Mouse (Mus musculus) neural tube, embryonic 11.5 days (tissue): Measurements from ENCODE around the gene Kif5a. TPM values are rescaled to one million over a fixed set of nuclear protein-coding genes. Genes with fewer than 3 reads are reported as not detected.

Source experiments
- ATAC-seq: fragments of 200-750 bp; cut with Nextera tagmentation; 2 replicates; pipeline ENCODE4 v1.8.0; 2017; ENCODE audit warnings: moderate number of reproducible peaks, mild to moderate bottlenecking, moderate TSS enrichment, moderate library complexity; ENCODE audit not compliant: insufficient read depth, low FRiP score, low TSS enrichment
- DNase-seq: peaks from one replicate; pipeline ENCODE4 v3.0.0-alpha.2; 2015; ENCODE audit warnings: low spot score
- H3K27ac ChIP-seq: fragments of 300-500 bp; sonication (generic); 2 replicates; pipeline ENCODE4 v1.5.1; 2014; ENCODE audit warnings: low read depth, mild to moderate bottlenecking, low read length
- H3K27me3 ChIP-seq: fragments of 300-500 bp; sonication (generic); 2 replicates; pipeline ENCODE4 v1.6.1; 2014; ENCODE audit warnings: mild to moderate bottlenecking, low read length, mixed read lengths; ENCODE audit not compliant: control insufficient read depth, insufficient read depth
- H3K36me3 ChIP-seq: fragments of 300-500 bp; sonication (generic); 2 replicates; pipeline ENCODE4 v1.6.1; 2014; ENCODE audit warnings: mild to moderate bottlenecking, low read length, moderate library complexity, mixed read lengths; ENCODE audit not compliant: control insufficient read depth, insufficient read depth
- H3K4me1 ChIP-seq: fragments of 300-500 bp; sonication (generic); 2 replicates; pipeline ENCODE4 v1.6.1; 2014; ENCODE audit warnings: low read length, mixed read lengths; ENCODE audit not compliant: control insufficient read depth, insufficient read depth
- H3K4me2 ChIP-seq: fragments of 300-500 bp; sonication (generic); 2 replicates; pipeline ENCODE4 v1.6.1; 2014; ENCODE audit warnings: low read depth, mild to moderate bottlenecking, moderate library complexity
- H3K4me3 ChIP-seq: fragments of 300-500 bp; sonication (generic); 2 replicates; pipeline ENCODE4 v1.5.1; 2014; ENCODE audit warnings: low read depth, low read length
- H3K9ac ChIP-seq: fragments of 300-500 bp; sonication (generic); 2 replicates; pipeline ENCODE4 v1.6.1; 2014; ENCODE audit warnings: mild to moderate bottlenecking, low read length
- H3K9me3 ChIP-seq: fragments of 300-500 bp; sonication (generic); 2 replicates; pipeline ENCODE4 v1.6.1; 2016; ENCODE audit warnings: low read length; ENCODE audit not compliant: control insufficient read depth
- WGBS: fragments of 180-500 bp; shearing (Covaris S2); extraction: QIAGEN DNeasy Blood & Tissue Kit; methylation state at CpG from one replicate; pipeline ENCODE4 v1.1.7; 2014; 5-methylcytosine and 5-hydroxymethylcytosine counted together
- polyA plus RNA-seq: library from polyadenylated mRNA; unstranded; fragments of >200 nt; fragmentation: Nextera tagmentation; extraction: Ambion mirVana; gene quantifications from 2 replicates; pipeline ENCODE4 v1.2.1, GENCODE M21; 2014

The Kif5a gene
- polyA plus RNA-seq, 1 experiment from 2014 or later, result 51.0 TPM

DNA sequence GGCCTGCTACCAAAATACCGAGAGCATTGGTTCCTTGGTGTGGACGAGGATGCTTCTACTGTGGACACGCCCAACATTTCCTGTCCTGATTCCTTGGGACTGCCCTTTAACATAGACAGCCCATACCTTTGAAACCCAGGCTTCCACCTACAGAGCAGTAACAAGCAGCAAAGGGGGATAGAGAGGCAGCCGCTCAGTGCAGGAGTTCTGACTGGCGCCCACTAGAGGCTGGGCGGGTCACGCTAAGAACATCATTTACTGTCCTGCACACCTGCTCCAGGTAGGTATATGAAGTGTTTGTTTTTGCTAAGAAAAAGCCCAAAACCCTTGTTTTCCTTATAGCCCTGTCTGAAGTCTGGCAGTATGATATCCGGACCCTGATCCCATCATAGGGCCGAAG is 30.0 kb downstream of the Kif5a start:
- Histone ChIP-seq H3K9ac (no peak overlapping the region), H3K36me3 (no peaks in the 10 kb centered on the region; the same call in 1 of the 2 replicates), H3K9me3 (no peaks in the 10 kb centered on the region), H3K4me3 (no peak overlapping the region), H3K27me3 (no peaks in the 10 kb centered on the region), H3K4me2 (no peak overlapping the region), H3K4me1 (no peaks in the 10 kb centered on the region), H3K27ac (no peak overlapping the region)
- DNase-seq (no peak), ATAC-seq (no peak)
- WGBS, result 82% methylated on average over 9 of the region's 9 CpGs

DNA sequence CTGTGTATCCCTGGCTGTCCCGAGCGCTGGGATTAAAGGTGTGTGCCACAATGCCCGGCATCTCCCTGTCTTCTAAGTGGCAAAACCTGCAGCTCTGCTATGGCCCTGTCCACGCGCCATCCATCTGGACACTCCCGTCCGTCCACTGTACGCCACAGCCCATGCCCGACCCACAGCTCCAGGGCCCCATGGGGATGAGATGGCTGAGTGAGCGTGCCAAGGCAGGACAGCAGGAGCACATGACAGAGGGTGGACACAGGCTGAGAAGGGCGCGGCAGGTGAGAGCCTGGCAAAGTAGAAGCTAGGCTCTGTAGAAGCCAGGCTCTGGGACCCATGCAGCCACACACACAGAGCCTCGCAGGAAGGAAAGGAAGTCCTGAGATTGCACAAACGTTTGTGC is 31.4 kb downstream of the Kif5a start:
- no peak overlapping the region for H3K4me2 ChIP-seq
- no peaks in the 10 kb centered on the region for H3K9me3 ChIP-seq
- H3K36me3 ChIP-seq, result no peaks in the 10 kb centered on the region; the same call in 1 of the 2 replicates
- ATAC-seq, result no peak
- H3K4me1 ChIP-seq, result no peaks in the 10 kb centered on the region
- H3K4me3 ChIP-seq, result no peak overlapping the region
- H3K9ac ChIP-seq, result no peak overlapping the region
- H3K27me3 ChIP-seq, result no peaks in the 10 kb centered on the region
- no peak overlapping the region for H3K27ac ChIP-seq
- no peak for DNase-seq
- WGBS, result 90% methylated on average over 14 of the region's 14 CpGs

DNA sequence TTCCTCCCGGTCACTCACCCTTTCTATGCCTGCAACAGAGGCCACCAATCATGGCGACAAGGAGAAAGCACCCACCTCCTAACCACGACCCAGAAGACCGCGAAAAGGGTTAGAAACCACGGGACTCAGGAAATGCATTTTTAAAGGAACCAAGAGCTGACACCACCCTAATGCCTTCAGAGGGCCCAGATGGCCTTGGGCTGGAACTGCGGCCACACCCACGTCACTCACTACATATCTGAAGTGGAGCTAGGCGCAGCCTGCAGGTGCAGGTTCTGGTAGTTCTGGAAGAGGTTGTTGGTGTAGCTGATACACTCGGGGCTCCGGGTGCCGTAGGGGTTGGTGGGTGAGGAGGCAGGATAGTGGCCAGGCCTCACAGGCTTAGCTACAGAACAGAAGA is 32.5 kb downstream of the Kif5a start:
- 88% methylated on average over 12 of the region's 12 CpGs for WGBS
- H3K36me3 ChIP-seq, result no peaks in the 10 kb centered on the region; the same call in 1 of the 2 replicates

DNA sequence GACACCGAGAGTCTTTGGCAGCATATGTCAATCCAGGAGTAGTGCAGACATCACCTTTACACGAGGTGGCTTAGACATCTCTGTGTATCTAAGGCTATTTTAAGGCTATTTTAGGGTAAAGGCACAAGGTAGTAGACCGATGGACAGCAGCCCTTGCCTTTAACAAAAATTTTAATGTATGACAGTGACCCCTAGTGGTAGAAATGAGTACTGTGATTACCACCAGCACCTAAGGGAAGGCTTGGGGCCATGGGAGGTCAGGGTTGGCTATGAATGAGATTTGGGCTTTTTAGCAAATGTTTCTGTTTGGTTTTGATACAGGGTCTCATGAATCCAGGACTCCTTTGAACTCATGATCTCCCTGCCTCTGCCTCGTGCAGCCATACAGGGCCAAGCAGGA is 34.3 kb downstream of the Kif5a start:
- no peak overlapping the region for H3K9ac ChIP-seq
- 25% methylated on average over 4 of the region's 4 CpGs for WGBS
- H3K4me1 ChIP-seq, result no peaks in the 10 kb centered on the region
- H3K27me3 ChIP-seq, result no peaks in the 10 kb centered on the region
- no peak overlapping the region for H3K27ac ChIP-seq
- H3K9me3 ChIP-seq, result no peaks in the 10 kb centered on the region
- no peak overlapping the region for H3K4me3 ChIP-seq
- no peaks in the 10 kb centered on the region; the same call in 1 of the 2 replicates for H3K36me3 ChIP-seq
- DNase-seq (peak; percentile 59), ATAC-seq (no peak)
- no peak overlapping the region for H3K4me2 ChIP-seq

More for the DNA sequence above, 32.5 kb downstream of the Kif5a start:
- Histone ChIP-seq H3K9me3 (no peaks in the 10 kb centered on the region), H3K27ac (no peak overlapping the region), H3K4me2 (0 out of 2 replicates have a peak overlapping the region, but pooled peaks have one; percentile 1), H3K27me3 (no peaks in the 10 kb centered on the region), H3K4me3 (no peak overlapping the region), H3K9ac (no peak overlapping the region), H3K4me1 (no peaks in the 10 kb centered on the region)
- DNase-seq, result no peak
- ATAC-seq, result no peak

DNA sequence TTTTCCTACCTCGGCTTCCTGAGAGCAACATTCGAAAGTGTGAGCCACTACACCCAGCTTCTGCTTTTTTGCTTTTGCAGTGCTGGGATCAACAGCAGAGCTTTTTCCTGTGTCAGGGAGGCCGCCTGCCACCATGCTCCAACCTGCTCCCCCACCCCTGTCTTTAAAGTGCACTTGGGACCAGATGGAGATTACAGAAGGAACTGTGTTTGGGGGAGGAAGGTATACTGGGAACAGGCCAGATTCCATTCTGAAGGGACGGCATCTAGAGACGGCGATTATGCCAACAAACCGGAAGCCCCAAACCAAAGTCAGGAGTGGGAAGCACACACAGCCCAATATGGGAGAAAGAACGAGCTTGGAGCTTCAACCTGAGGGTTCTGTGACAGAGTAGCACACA is 36.0 kb downstream of the Kif5a start:
- Histone ChIP-seq H3K9me3 (no peaks in the 10 kb centered on the region), H3K9ac (no peak overlapping the region), H3K4me1 (no peaks in the 10 kb centered on the region), H3K4me2 (no peak overlapping the region), H3K36me3 (no peaks in the 10 kb centered on the region), H3K27me3 (no peaks in the 10 kb centered on the region), H3K4me3 (no peak overlapping the region), H3K27ac (no peak overlapping the region)
- DNase-seq (no peak), ATAC-seq (no peak)
- 83% methylated on average over 8 of the region's 8 CpGs for WGBS

DNA sequence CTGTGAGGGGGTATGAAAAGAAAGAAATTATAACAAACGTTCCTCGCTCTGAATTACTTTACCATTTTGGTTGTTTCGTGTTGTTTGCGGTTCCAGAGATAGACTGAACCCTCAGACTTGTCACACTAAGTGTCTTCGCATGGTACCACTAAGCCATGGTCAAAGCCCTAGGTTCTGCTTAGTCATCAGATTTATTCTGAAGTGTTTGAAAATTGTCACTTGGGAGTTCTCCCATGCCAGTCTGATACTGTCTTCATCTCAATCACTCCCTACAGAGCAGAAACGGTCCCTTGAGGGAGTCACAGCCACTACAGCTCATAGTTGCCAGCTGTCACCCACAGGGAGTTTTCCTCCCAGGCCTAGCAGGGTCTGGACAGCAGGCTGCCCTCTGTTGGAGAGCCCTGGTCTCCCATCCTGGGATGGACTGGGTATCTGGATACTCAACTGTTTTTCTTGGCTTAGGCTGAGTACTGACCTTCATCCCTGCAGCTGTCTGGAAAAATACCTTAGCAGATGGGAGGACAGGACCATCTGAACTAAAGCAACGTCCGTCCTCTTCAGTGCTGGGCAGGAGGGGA is 36.7 kb downstream of the Kif5a start:
- H3K27me3 ChIP-seq, result no peaks in the 10 kb centered on the region
- no peak overlapping the region for H3K4me3 ChIP-seq
- no peak overlapping the region for H3K9ac ChIP-seq
- no peak for ATAC-seq
- WGBS, result 64% methylated on average over 8 of the region's 8 CpGs
- DNase-seq, result no peak
- H3K4me2 ChIP-seq, result no peak overlapping the region
- no peaks in the 10 kb centered on the region for H3K36me3 ChIP-seq
- no peaks in the 10 kb centered on the region for H3K4me1 ChIP-seq
- no peaks in the 10 kb centered on the region for H3K9me3 ChIP-seq
- no peak overlapping the region for H3K27ac ChIP-seq

DNA sequence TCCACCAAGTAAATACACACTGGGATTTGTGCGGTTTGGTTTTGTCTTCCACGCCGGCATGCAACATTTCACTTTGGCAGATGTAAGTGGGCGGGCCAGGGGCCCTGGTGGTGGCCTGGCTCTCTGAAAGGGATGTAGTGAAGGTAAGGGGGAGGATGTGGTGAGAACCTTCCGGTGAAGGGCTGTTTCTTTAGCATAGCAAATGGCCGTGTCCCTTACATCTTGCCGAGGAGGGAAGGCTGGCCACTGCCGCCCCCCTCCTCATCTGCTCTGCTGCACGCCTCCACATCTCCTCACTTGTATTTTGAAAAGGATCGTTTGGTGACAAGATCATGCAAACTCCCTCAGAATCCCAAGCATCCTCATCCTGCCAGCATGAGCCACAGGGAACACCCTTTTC is 37.4 kb downstream of the Kif5a start:
- DNase-seq, result no peak
- no peaks in the 10 kb centered on the region for H3K27me3 ChIP-seq
- H3K4me2 ChIP-seq, result no peak overlapping the region
- H3K36me3 ChIP-seq, result no peaks in the 10 kb centered on the region
- no peaks in the 10 kb centered on the region for H3K4me1 ChIP-seq
- H3K9ac ChIP-seq, result no peak overlapping the region
- no peaks in the 10 kb centered on the region for H3K9me3 ChIP-seq
- WGBS, result 15% methylated on average over 10 of the region's 10 CpGs
- no peak overlapping the region for H3K4me3 ChIP-seq
- no peak for ATAC-seq
- H3K27ac ChIP-seq, result no peak overlapping the region

DNA sequence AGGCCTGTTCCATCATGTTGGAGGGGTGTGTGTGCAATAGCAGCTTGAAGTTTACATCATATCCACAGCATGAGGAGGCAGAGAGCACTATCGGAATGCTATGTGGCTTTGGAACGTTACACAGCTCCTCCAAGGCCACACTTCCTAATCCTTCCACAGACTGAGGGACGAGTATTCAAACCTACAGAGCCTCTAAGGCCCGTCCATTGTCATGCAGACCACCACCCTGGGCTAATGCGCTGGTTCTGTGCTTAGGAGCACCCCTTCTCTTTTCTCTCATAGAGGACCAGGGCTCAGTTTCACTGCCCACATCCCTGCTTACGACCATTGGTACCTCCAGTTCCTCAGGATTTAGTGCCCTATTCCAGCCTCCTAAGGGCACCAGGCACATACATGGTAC is 37.9 kb downstream of the Kif5a start:
- Histone ChIP-seq H3K36me3 (no peaks in the 10 kb centered on the region), H3K4me1 (no peaks in the 10 kb centered on the region), H3K4me3 (no peak overlapping the region), H3K27me3 (no peaks in the 10 kb centered on the region), H3K9me3 (no peaks in the 10 kb centered on the region), H3K4me2 (no peak overlapping the region), H3K27ac (no peak overlapping the region), H3K9ac (no peak overlapping the region)
- DNase-seq, result no peak
- 34% methylated on average over 6 of the region's 6 CpGs for WGBS
- ATAC-seq, result no peak

DNA sequence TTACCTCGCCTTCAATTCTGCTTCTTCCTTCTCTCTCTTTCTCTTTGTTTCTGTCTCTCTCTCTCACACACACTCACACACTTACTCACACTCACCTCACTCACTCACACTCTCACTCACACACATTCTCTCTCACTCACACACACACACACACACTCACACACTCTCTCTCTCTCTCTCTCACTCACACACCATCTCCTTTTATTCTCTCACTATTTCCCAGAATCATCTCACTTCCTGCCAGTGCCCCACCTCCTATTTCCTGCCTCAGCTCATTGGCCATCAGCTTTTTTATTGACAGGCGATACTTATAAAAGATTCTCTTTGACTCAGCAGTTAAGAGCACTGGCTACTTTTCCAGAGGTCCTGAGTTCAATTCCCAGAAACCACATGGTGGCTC is 44.8 kb downstream of the Kif5a start:
- WGBS, result 91% methylated on average over 2 of the region's 2 CpGs
- Histone ChIP-seq H3K27ac (no peak overlapping the region), H3K4me2 (no peak overlapping the region), H3K4me1 (no peaks in the 10 kb centered on the region), H3K4me3 (no peak overlapping the region), H3K36me3 (no peaks in the 10 kb centered on the region), H3K9ac (no peak overlapping the region), H3K9me3 (no peaks in the 10 kb centered on the region), H3K27me3 (no peaks in the 10 kb centered on the region)
- ATAC-seq (no peak), DNase-seq (no peak)
